Mouse (Mus musculus) kidney, embryonic 16.5 days (tissue): ENCODE measurements around the gene Grb2. TPM values are rescaled to one million over a fixed set of nuclear protein-coding genes. Genes with fewer than 3 reads are reported as not detected.
A peak's percentile ranks its signal among the peaks of the same experiment; 100 is the strongest.

Experiments used
- ATAC-seq: fragments of 200-750 bp; cut with Nextera tagmentation; 2 replicates; pipeline ENCODE4 v1.8.0; 2017; ENCODE audit warnings: moderate TSS enrichment; ENCODE audit not compliant: low FRiP score, low TSS enrichment
- H3K27ac ChIP-seq: fragments of 300-500 bp; sonication (generic); 2 replicates; pipeline ENCODE4 v1.5.1; 2014; ENCODE audit warnings: low read length
- H3K27me3 ChIP-seq: fragments of 300-500 bp; sonication (generic); 2 replicates; pipeline ENCODE4 v1.6.1; 2014; ENCODE audit warnings: low read length, control low read depth, mixed read lengths; ENCODE audit not compliant: insufficient read depth
- H3K36me3 ChIP-seq: fragments of 300-500 bp; sonication (generic); 2 replicates; pipeline ENCODE4 v1.6.1; 2014; ENCODE audit warnings: low read length, control low read depth, mixed read lengths; ENCODE audit not compliant: insufficient read depth
- H3K4me1 ChIP-seq: fragments of 300-500 bp; sonication (generic); 2 replicates; pipeline ENCODE4 v1.6.1; 2014; ENCODE audit warnings: low read length, control low read depth, mixed read lengths; ENCODE audit not compliant: insufficient read depth
- H3K4me2 ChIP-seq: fragments of 300-500 bp; sonication (generic); replicated peaks from 2 replicates; pipeline ENCODE4 v1.6.1; 2014; ENCODE audit warnings: low read depth, low read length
- H3K4me3 ChIP-seq: fragments of 300-500 bp; sonication (generic); 2 replicates; pipeline ENCODE4 v1.5.1; 2014; ENCODE audit warnings: mild to moderate bottlenecking, low read length
- H3K9ac ChIP-seq: fragments of 300-500 bp; sonication (generic); replicated peaks from 2 replicates; pipeline ENCODE4 v1.6.1; 2014; ENCODE audit warnings: low read length
- H3K9me3 ChIP-seq: fragments of 300-500 bp; sonication (generic); 2 replicates; pipeline ENCODE4 v1.6.1; 2016; ENCODE audit warnings: low read length, control low read depth
- WGBS: fragments of 180-500 bp; shearing (Covaris S2); extraction: QIAGEN DNeasy Blood & Tissue Kit; methylation state at CpG from one replicate; pipeline ENCODE4 v1.1.7; 2014; 5-methylcytosine and 5-hydroxymethylcytosine counted together
- polyA plus RNA-seq: library from polyadenylated mRNA; unstranded; fragments of >200 nt; fragmentation: Nextera tagmentation; extraction: Ambion mirVana; gene quantifications from 2 replicates; pipeline ENCODE4 v1.2.1, GENCODE M21; 2015

Gene Grb2
- polyA plus RNA-seq, 1 experiment from 2014 or later = 87.0 TPM

DNA sequence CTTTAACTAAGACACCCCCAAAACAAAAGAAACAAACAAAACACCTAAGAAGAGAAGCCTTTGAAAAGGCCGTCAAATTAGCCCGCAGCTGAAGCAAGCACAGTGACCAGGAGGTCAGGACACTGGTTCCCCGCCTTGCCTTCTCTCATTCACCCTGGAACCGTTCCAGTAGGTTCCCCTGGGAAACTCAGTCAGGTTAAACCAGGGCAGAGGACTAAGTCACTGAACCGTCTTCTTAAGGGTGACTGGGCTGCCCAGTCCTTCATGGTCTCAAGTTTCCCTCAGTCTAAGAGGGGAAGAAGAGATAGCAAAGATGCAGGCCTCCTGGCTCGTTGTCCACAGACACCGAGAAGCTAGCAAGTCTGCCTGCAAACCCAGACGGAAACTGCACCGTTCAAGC is 82.5 kb downstream of the Grb2 start:
- Histone ChIP-seq H3K4me2 (peak overlapping the region; percentile 87), H3K4me3 (peak overlapping the region; percentile 12; the same call in 1 of the 2 replicates), H3K27ac (peak overlapping the region; percentile 85), H3K9me3 (no peaks in the 10 kb centered on the region), H3K36me3 (peaks cover 18% of the 10 kb centered on the region), H3K27me3 (no peaks in the 10 kb centered on the region), H3K9ac (0 out of 2 replicates have a peak overlapping the region, but pooled peaks have one; percentile 2), H3K4me1 (peaks cover 18% of the 10 kb centered on the region)
- WGBS = 28% methylated on average over 9 of the region's 9 CpGs
- ATAC-seq = peak; percentile 14; the same call in 1 of the 2 replicates

DNA sequence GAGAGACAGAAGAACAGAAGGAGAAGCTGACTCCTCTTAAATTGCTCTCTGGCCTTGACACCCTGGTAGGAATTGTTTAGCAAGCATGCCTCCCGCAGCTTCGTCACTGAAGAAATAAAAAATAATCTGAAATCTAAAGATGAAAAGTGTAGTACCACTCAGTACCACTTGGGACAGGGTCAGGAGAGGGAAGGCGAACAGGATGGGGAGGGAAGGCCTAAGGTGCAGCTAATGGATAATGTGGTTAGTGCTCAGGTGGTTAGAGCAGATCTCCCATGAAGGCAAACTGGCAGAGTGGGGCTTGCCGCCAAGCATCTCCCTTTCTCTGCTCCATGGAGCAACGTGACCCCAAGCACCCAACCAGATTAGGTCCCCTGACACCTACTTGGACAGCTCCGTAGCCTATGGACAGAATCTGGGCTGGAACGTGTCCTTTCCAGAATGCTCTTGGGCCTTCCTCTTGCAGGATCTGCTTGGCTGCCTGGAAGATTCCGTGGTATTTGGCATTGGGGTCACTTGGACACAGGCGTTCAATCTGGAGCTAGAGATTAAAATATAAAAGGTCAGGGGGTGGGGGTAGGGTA is 84.8 kb downstream of the Grb2 start:
- WGBS = 76% methylated on average over 9 of the region's 9 CpGs
- Histone ChIP-seq H3K36me3 (peaks cover 30% of the 10 kb centered on the region), H3K4me2 (no peak overlapping the region), H3K4me1 (peaks cover 16% of the 10 kb centered on the region), H3K27ac (no peak overlapping the region), H3K9me3 (no peaks in the 10 kb centered on the region), H3K4me3 (no peak overlapping the region), H3K27me3 (no peaks in the 10 kb centered on the region), H3K9ac (no peak overlapping the region)
- ATAC-seq = no peak

DNA sequence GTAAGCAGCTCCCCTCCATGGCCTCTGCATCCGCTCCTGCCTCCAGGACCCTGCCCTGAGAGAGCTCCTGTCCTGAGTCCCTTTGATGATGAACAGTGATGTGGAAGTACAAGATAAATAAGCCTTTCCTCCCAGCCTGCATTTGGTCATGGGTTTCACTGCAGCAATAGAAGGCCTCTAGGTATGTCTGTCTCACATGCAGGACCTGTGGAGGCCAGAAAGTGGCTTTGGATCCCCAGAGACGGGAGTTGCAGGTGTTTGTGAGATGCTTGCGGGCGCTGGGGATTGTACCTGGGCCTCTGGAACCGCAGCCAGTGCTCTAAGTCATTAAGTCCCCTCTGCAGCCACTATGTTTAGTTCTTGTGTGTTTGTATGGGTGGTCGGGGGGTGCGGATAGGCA is 88.4 kb downstream of the Grb2 start:
- ATAC-seq = no peak
- 97% methylated on average over 7 of the region's 7 CpGs for WGBS
- peaks cover 34% of the 10 kb centered on the region for H3K36me3 ChIP-seq

DNA sequence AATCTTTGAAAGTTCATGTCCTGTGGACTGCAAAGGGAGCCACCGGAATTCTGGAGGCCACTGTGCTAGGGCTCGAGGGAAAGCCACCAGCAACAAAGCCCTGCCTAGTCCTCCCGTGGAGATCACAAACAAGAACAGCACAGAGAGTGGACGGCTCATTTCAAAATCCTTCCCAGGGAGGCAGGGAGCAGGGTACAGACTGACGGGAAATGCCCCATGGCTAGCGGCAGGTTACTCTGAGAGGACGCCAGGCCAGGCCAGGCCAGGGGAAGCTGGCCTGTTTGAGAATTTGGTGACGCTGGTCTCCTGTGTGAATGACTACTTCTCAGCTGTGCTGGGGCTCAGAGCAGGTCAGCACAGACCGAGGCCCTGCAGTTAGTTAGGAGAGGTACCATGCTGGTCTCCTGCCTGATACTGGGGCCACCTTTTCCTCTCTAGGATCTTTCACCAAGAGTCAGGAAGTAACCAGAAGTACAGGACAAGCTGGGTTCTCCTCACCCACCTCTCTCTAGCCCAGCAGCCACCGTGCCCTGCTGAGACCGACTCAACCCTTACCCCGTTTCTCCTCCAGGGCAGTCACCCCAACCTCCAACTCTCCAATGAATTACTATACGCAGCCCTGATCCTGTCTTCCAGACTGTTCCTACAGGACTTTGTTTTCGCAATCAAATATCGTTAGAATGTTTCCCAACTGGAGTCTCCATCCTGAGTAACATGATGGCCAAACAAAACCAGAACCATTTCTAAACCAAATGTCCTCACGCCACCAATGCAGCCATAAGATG is 89.5 kb downstream of the Grb2 start:
- Histone ChIP-seq H3K4me1 (peaks cover 19% of the 10 kb centered on the region), H3K27ac (no peak overlapping the region), H3K4me2 (no peak overlapping the region), H3K9ac (no peak overlapping the region), H3K27me3 (no peaks in the 10 kb centered on the region), H3K4me3 (no peak overlapping the region), H3K36me3 (peaks cover 34% of the 10 kb centered on the region), H3K9me3 (no peaks in the 10 kb centered on the region)
- 89% methylated on average over 16 of the region's 16 CpGs for WGBS
- no peak for ATAC-seq

More for the DNA sequence above, 88.4 kb downstream of the Grb2 start:
- no peaks in the 10 kb centered on the region for H3K9me3 ChIP-seq
- no peak overlapping the region for H3K9ac ChIP-seq
- H3K27me3 ChIP-seq = no peaks in the 10 kb centered on the region
- no peak overlapping the region for H3K4me3 ChIP-seq
- peaks cover 9% of the 10 kb centered on the region; the same call in 1 of the 2 replicates for H3K4me1 ChIP-seq
- no peak overlapping the region for H3K4me2 ChIP-seq
- H3K27ac ChIP-seq = no peak overlapping the region

DNA sequence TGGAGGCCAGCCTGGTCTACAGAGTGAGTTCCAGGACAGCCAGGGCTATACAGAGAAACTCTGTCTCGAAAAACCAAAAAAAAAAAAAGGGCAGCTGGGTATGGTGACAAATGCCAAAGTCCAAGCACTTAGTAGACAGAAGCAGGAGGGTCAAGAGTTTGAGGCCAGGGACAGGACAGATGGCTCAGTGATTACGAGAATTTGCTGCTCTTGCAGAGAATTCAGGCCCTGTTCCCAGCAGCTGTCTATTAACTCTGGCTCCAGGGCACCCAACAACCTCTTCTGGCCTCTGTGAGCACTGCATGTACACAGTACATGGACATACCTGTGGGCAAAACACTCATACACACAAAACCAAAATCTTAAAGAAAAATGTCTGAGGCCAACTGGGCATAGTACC is 90.4 kb downstream of the Grb2 start:
- ATAC-seq = no peak
- Histone ChIP-seq H3K9me3 (no peaks in the 10 kb centered on the region), H3K36me3 (peaks cover 33% of the 10 kb centered on the region), H3K4me2 (no peak overlapping the region), H3K4me1 (peaks cover 28% of the 10 kb centered on the region), H3K27ac (no peak overlapping the region), H3K27me3 (no peaks in the 10 kb centered on the region), H3K4me3 (no peak overlapping the region), H3K9ac (no peak overlapping the region)
- whole genome bisulfite sequencing = 89% methylated on average over 2 of the region's 2 CpGs

DNA sequence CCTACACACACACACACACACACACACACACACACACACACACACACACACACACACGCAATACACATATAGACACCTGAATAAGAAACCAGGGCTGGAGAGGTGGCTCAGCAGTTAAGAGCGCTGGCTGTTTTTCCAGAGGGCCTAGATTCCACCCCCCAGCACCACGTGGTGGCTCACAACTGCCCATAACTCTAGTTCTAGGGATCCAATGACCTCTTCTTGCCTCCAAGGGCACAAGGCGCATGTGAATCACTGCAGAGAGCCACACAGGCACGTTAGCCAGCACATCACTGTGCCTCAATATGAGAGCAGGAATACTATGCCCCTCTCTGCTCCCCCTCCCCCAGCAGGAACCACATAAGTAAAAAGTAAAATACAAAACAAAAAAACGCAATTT is 91.5 kb downstream of the Grb2 start:
- Histone ChIP-seq H3K9ac (no peak overlapping the region), H3K4me3 (no peak overlapping the region), H3K36me3 (peaks cover 22% of the 10 kb centered on the region), H3K4me2 (no peak overlapping the region), H3K27ac (no peak overlapping the region), H3K27me3 (no peaks in the 10 kb centered on the region), H3K9me3 (no peaks in the 10 kb centered on the region), H3K4me1 (peaks cover 31% of the 10 kb centered on the region)
- WGBS = 80% methylated on average over 6 of the region's 6 CpGs
- ATAC-seq = no peak

DNA sequence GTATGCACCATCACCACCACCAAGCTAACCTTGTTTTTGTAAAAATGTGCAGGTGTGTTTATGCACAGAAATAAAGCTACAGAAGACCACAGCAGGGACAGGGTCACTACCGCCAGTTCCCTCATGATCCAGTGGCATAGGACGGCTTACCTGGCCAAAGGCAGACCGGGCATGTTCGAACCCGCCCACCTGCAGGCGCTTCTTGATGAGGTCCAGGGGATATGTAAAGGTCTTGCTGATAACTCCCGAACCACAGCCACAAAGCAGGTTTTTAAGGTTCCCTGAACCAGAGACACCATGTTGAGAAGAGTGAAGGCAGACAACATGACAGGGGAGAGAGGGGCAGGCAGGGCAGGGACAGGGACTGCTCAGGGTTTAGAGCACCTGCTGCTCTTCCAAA is 92.0 kb downstream of the Grb2 start:
- H3K27me3 ChIP-seq = no peaks in the 10 kb centered on the region
- H3K4me3 ChIP-seq = no peak overlapping the region
- peaks cover 20% of the 10 kb centered on the region for H3K36me3 ChIP-seq
- H3K4me1 ChIP-seq = peaks cover 37% of the 10 kb centered on the region
- H3K9me3 ChIP-seq = no peaks in the 10 kb centered on the region
- ATAC-seq = no peak
- H3K9ac ChIP-seq = no peak overlapping the region
- WGBS = 91% methylated on average over 7 of the region's 7 CpGs
- H3K4me2 ChIP-seq = no peak overlapping the region
- no peak overlapping the region for H3K27ac ChIP-seq

DNA sequence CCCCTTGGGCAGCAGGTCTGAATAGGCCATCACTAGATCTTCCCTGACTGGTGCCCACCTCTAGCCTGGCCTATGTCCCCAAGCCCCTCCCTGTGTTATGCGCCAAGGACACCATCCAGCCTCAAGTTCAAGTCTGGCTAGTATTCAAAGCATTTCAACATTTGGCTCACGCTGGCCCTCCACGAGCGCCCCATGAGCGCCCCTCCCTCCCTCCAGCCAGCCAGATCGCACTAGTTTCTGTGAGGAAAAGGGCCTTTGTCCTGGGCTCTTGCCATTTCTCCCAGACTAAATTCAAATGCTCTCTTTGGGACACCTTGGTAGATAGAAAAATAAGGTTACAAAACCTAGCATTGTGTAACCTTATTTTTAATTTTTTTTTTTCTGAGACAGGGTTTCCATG is 92.5 kb downstream of the Grb2 start:
- H3K9me3 ChIP-seq = no peaks in the 10 kb centered on the region
- no peak overlapping the region for H3K4me3 ChIP-seq
- peaks cover 16% of the 10 kb centered on the region for H3K36me3 ChIP-seq
- no peak overlapping the region for H3K9ac ChIP-seq
- peak overlapping the region; percentile 45; the same call in 1 of the 2 replicates for H3K27ac ChIP-seq
- no peak for ATAC-seq
- peaks cover 41% of the 10 kb centered on the region for H3K4me1 ChIP-seq
- no peaks in the 10 kb centered on the region for H3K27me3 ChIP-seq
- H3K4me2 ChIP-seq = no peak overlapping the region
- WGBS = 92% methylated on average over 6 of the region's 6 CpGs

DNA sequence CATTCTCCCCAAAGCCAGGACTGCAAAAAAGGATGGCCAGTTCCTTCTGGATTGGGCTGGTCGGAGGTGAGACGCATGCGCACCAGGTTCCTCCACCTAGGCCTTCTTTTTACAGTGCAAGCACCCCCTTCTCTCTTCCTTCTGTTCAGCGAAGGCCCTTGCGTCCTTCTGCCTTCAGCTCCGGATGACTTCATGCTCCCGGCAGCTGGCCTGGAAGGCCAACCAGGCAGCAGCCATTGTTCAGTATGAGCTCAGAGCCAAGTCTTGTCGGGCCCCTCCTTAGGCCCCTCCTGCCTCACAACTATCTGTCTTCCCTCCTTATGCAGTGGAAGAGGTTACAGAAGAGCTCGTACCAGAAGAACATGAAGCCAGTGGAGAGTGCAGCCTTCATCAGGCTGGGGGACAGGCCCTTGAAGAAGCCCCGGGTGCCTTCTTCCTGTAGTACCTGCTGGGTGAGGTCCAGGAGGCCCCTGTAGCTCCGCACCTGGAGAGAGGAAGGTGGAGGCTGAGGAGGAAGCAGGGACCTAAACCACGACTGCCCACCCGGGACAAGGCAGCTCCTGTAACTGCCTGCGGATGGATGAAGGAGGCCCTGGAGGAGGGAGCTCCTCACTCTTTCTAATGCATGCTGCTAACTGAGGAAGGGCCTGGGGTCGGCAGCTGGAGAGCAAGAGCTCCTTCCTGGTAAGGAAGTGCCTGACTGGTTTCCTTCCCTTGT is 93.1 kb downstream of the Grb2 start:
- H3K27me3 ChIP-seq = no peaks in the 10 kb centered on the region
- no peak for ATAC-seq
- peaks cover 11% of the 10 kb centered on the region for H3K36me3 ChIP-seq
- H3K9me3 ChIP-seq = no peaks in the 10 kb centered on the region
- no peak overlapping the region for H3K4me3 ChIP-seq
- H3K27ac ChIP-seq = peak overlapping the region; percentile 45
- WGBS = 69% methylated on average over 15 of the region's 15 CpGs
- H3K9ac ChIP-seq = 0 out of 2 replicates have a peak overlapping the region, but pooled peaks have one; percentile 31
- no peak overlapping the region for H3K4me2 ChIP-seq
- H3K4me1 ChIP-seq = peaks cover 41% of the 10 kb centered on the region
